Mouse (Mus musculus) large intestine, adult 2 months (tissue): ENCODE measurements around the gene Olfr1105. TPM values are rescaled to one million over a fixed set of nuclear protein-coding genes. Genes with fewer than 3 reads are reported as not detected.

ENCODE experiments used
- DNase-seq: peaks from one replicate; pipeline ENCODE4 v3.0.0-alpha.2; 2012; ENCODE audit warnings: low read depth, low spot score
- WGBS: fragments of 180-500 bp; shearing (Covaris S2); methylation state at CpG from one replicate; pipeline ENCODE4 v1.1.7; 2018; 5-methylcytosine and 5-hydroxymethylcytosine counted together
- polyA plus RNA-seq: library from polyadenylated mRNA; depleted of rRNA; stranded (reverse); fragments of >200 nt; gene quantifications from 2 replicates; pipeline ENCODE4 v1.2.3, GENCODE M21; 2012; rRNA removed

Gene Olfr1105
- not detected in 2 replicates for polyA plus RNA-seq

GRCm38 (mm10) chr2:87036431-87036830 is at the start of gene Olfr1105:
TSS of gene Olfr1105 (minus strand) at chr2:87036531.
- DNase-seq, result no peak

- 72% methylated on average over 1 of the region's 1 CpGs for WGBS
- DNase-seq, result no peak
Observed at GRCm38 (mm10) chr2:87075717-87076116, 39.4 kb upstream of the Olfr1105 start, which contains the start of gene Olfr1107. TSS of gene Olfr1107 (minus strand) at chr2:87075817.

GRCm38 (mm10) chr2:87052173-87052572 is 15.8 kb upstream of the Olfr1105 start, which contains the start of gene Olfr1106:
TSS of gene Olfr1106 (minus strand) at chr2:87052273.
- 44% methylated on average over 1 of the region's 1 CpGs for WGBS
- DNase-seq, result no peak

- WGBS, result 38% methylated on average over 1 of the region's 1 CpGs
- no peak for DNase-seq
Observed at GRCm38 (mm10) chr2:87026980-87027379, 9.4 kb downstream of the Olfr1105 start, which contains the start of gene Olfr1104. TSS of gene Olfr1104 (minus strand) at chr2:87027080.

GRCm38 (mm10) chr2:86998098-86998497 is 38.2 kb downstream of the Olfr1105 start, which contains the start of gene Olfr1102:
TSS of gene Olfr1102 (plus strand) at chr2:86998398.
- DNase-seq, result no peak

- DNase-seq, result no peak
- WGBS, result 65% methylated on average over 3 of the region's 3 CpGs
Observed at GRCm38 (mm10) chr2:86991121-86991520, 45.2 kb downstream of the Olfr1105 start, which contains the start of gene Olfr1101. TSS of gene Olfr1101 (minus strand) at chr2:86991221.

Other genes with a start within 250 kb of the Olfr1105 start
- not detected in 2 replicates for gene Olfr141, start 226.5 kb downstream of the Olfr1105 start, polyA plus RNA-seq
- gene Olfr1094, start 211.9 kb downstream of the Olfr1105 start, polyA plus RNA-seq, result not detected in 2 replicates
- not detected in 2 replicates for gene Olfr1095, start 184.8 kb downstream of the Olfr1105 start, polyA plus RNA-seq
- not detected in 2 replicates for gene Gm13723, start 161.7 kb downstream of the Olfr1105 start, polyA plus RNA-seq
- gene Olfr1097, start 144.3 kb downstream of the Olfr1105 start, polyA plus RNA-seq, result not detected in 2 replicates
- not detected in 2 replicates for gene Olfr1098, start 112.0 kb downstream of the Olfr1105 start, polyA plus RNA-seq
- not detected in 2 replicates for gene Olfr1099, start 75.8 kb downstream of the Olfr1105 start, polyA plus RNA-seq
- gene Olfr1100, start 56.6 kb downstream of the Olfr1105 start, polyA plus RNA-seq, result not detected in 2 replicates
- gene Olfr1101, start 45.3 kb downstream of the Olfr1105 start, polyA plus RNA-seq, result not detected in 2 replicates
- not detected in 2 replicates for gene Olfr1102, start 38.1 kb downstream of the Olfr1105 start, polyA plus RNA-seq
- gene Olfr1104, start 9.5 kb downstream of the Olfr1105 start, polyA plus RNA-seq, result not detected in 2 replicates
- not detected in 2 replicates for gene Olfr1106, start 15.7 kb upstream of the Olfr1105 start, polyA plus RNA-seq
- not detected in 2 replicates for gene Olfr1107, start 39.3 kb upstream of the Olfr1105 start, polyA plus RNA-seq
- not detected in 2 replicates for gene Olfr1109, start 59.5 kb upstream of the Olfr1105 start, polyA plus RNA-seq
- not detected in 2 replicates for gene Olfr259, start 78.0 kb upstream of the Olfr1105 start, polyA plus RNA-seq
- gene Olfr1110, start 103.8 kb upstream of the Olfr1105 start, polyA plus RNA-seq, result not detected in 2 replicates
- not detected in 2 replicates for gene Olfr1111, start 116.1 kb upstream of the Olfr1105 start, polyA plus RNA-seq
- not detected in 2 replicates for gene Olfr1112, start 151.3 kb upstream of the Olfr1105 start, polyA plus RNA-seq
- gene Olfr1113, start 172.4 kb upstream of the Olfr1105 start, polyA plus RNA-seq, result not detected in 2 replicates
- not detected in 2 replicates for gene Olfr1115, start 211.5 kb upstream of the Olfr1105 start, polyA plus RNA-seq
- gene Olfr1116, start 231.0 kb upstream of the Olfr1105 start, polyA plus RNA-seq, result not detected in 2 replicates